Mouse (Mus musculus): ENCODE results near the gene Acss3. TPM values are rescaled to one million over a fixed set of nuclear protein-coding genes. Genes with fewer than 3 reads are reported as not detected.

Acss3 gene
- polyA plus RNA-seq, 1 experiment from 2014 or later, result 3.6 TPM

DNA sequence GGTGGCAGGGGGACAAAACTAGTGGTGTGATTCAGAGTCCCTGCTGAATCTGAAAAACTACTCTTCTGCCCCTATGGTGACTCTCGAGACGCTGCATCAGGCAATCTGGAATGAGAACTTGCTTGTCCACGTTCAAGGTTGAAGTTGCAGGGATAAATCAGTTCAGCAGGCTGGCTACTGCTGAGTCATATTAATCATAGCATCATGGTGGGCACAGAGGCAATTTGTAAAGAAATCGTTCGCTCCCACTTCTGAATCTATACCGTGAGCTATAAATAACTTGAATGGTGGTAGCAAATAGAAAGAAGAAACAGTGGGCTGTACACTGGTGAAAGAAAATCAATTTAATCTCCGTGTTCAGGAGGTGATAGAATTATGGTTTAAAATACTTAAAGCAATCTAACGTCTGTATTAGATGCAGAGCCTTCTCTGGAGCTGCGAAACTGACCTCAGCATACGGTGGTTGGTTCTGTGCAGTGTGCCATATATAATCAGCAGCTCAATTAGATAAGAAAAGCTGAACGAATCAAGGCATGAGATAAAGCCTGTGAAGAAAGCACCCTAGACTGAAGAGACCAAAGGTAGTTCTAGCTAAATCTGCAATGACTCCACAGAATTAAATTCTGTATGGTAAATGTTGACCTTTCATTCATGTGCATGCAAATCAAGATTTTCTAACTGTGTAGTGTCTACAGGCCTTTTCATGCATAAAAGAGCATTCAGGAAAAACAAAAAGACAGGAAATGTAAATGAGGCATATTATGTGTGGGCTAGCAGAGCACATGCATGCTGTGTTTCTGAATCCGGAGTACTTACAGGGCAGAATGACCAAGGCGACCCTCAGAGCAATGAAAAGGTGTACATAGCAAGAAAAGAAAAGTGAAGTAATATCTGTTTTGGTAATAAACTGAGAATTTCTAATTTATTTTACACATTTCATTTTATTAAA is 148.0 kb downstream of the Acss3 start:
- H3K4me2 ChIP-seq (ENCODE audit: low read depth, severe bottlenecking), result no peak overlapping the region
- H3K4me1 ChIP-seq (ENCODE audit: control insufficient read depth, insufficient read depth, low read length), result no peaks in the 10 kb centered on the region
- WGBS, result 81% methylated on average over 13 of the region's 13 CpGs
- DNase-seq (ENCODE audit: low spot score) (no peak), ATAC-seq (ENCODE audit: insufficient number of reproducible peaks, low FRiP score, low TSS enrichment, low read depth) (no peak)
- no peaks in the 10 kb centered on the region for H3K36me3 ChIP-seq (ENCODE audit: control insufficient read depth, insufficient read depth, low read length)
- H3K9ac ChIP-seq (ENCODE audit: low read length), result no peak overlapping the region
- H3K4me3 ChIP-seq (ENCODE audit: low read depth, low read length), result no peak overlapping the region
- no peaks in the 10 kb centered on the region for H3K9me3 ChIP-seq (ENCODE audit: control insufficient read depth, low read length)
- H3K27ac ChIP-seq (replicated peaks; ENCODE audit: low read depth, low read length), result no peak overlapping the region
- H3K27me3 ChIP-seq (ENCODE audit: control insufficient read depth, insufficient read depth, low read length), result no peaks in the 10 kb centered on the region

DNA sequence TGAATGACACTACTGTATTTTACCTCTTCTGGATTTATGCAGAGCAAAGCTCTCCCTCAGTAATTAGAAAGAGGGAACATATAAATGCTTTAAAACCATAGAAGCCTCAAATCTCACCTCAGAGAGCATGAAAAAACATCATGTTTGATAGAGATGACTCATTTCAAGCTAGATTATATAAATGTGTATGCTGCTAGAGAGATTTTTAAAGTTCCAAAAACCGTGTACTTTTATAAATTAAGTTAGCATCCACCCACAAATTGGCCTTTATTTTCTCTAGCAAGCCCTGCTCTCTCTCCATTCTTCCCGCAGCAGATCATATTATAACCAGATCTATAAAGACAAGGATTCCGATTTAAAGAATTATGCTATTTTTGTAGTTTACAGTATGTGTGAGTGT is 164.4 kb downstream of the Acss3 start:
- DNase-seq (ENCODE audit: low spot score) (no peak), ATAC-seq (ENCODE audit: insufficient number of reproducible peaks, low FRiP score, low TSS enrichment, low read depth) (no peak)
- H3K27me3 ChIP-seq (ENCODE audit: control insufficient read depth, insufficient read depth, low read length), result no peaks in the 10 kb centered on the region
- no peak overlapping the region for H3K9ac ChIP-seq (ENCODE audit: low read length)
- no peak overlapping the region for H3K27ac ChIP-seq (replicated peaks; ENCODE audit: low read depth, low read length)
- H3K4me2 ChIP-seq (ENCODE audit: low read depth, severe bottlenecking), result no peak overlapping the region
- no peak overlapping the region for H3K4me3 ChIP-seq (ENCODE audit: low read depth, low read length)
- 84% methylated on average over 3 of the region's 3 CpGs for WGBS
- H3K4me1 ChIP-seq (ENCODE audit: control insufficient read depth, insufficient read depth, low read length), result no peaks in the 10 kb centered on the region
- no peaks in the 10 kb centered on the region for H3K36me3 ChIP-seq (ENCODE audit: control insufficient read depth, insufficient read depth, low read length)
- no peaks in the 10 kb centered on the region for H3K9me3 ChIP-seq (ENCODE audit: control insufficient read depth, low read length)

DNA sequence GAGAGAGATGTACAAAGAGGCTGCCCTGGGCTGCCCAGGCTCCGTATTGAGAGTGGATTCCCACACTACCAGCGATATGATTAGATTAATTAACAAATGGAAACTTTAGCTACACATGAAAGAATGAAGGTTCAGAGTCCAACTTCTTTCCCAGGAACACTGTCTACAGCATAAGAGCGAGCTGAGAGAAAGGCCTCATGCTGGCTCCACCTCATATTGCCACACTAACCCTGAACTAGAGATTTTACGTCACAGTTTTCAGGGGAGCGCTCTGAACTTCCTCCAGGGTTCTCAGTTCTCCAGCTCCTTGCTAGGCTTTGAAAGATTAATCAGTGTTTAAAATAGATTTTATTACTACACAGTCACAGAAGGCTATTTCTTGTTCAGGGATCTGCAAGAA is 182.1 kb downstream of the Acss3 start:
- Histone ChIP-seq H3K27me3 (ENCODE audit: control insufficient read depth, insufficient read depth, low read length) (no peaks in the 10 kb centered on the region), H3K4me2 (ENCODE audit: low read depth, severe bottlenecking) (no peak overlapping the region), H3K4me1 (ENCODE audit: control insufficient read depth, insufficient read depth, low read length) (no peaks in the 10 kb centered on the region), H3K9me3 (ENCODE audit: control insufficient read depth, low read length) (no peaks in the 10 kb centered on the region), H3K27ac (replicated peaks; ENCODE audit: low read depth, low read length) (no peak overlapping the region), H3K36me3 (ENCODE audit: control insufficient read depth, insufficient read depth, low read length) (no peaks in the 10 kb centered on the region), H3K4me3 (ENCODE audit: low read depth, low read length) (no peak overlapping the region), H3K9ac (ENCODE audit: low read length) (no peak overlapping the region)
- ATAC-seq (ENCODE audit: insufficient number of reproducible peaks, low FRiP score, low TSS enrichment, low read depth), result no peak
- DNase-seq (ENCODE audit: low spot score), result no peak
- 76% methylated on average over 5 of the region's 5 CpGs for WGBS

DNA sequence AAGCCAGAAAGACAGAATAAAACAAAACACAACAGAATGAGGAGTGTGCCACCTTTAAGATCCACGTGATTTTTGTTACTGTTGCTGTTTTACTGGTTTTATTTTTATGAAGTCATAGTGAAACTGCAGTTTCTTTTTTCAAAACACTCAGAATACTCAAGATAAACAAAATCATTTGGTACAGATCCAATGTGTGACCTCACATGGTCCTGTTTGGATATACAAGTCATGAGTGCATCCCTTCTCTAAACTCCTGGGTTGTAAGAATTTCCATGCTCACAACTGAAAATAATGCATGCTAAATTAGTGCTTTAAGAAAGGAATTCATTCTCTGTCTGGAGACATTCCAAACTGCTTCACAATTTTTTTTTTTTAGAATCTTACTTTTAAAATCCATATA is 184.0 kb downstream of the Acss3 start:
- Histone ChIP-seq H3K9ac (ENCODE audit: low read length) (no peak overlapping the region), H3K4me2 (ENCODE audit: low read depth, severe bottlenecking) (no peak overlapping the region), H3K9me3 (ENCODE audit: control insufficient read depth, low read length) (no peaks in the 10 kb centered on the region), H3K36me3 (ENCODE audit: control insufficient read depth, insufficient read depth, low read length) (no peaks in the 10 kb centered on the region), H3K27ac (replicated peaks; ENCODE audit: low read depth, low read length) (no peak overlapping the region), H3K4me1 (ENCODE audit: control insufficient read depth, insufficient read depth, low read length) (no peaks in the 10 kb centered on the region), H3K27me3 (ENCODE audit: control insufficient read depth, insufficient read depth, low read length) (no peaks in the 10 kb centered on the region), H3K4me3 (ENCODE audit: low read depth, low read length) (no peak overlapping the region)
- DNase-seq (ENCODE audit: low spot score), result no peak
- WGBS, result 89% methylated on average over 1 of the region's 1 CpGs
- no peak for ATAC-seq (ENCODE audit: insufficient number of reproducible peaks, low FRiP score, low TSS enrichment, low read depth)

DNA sequence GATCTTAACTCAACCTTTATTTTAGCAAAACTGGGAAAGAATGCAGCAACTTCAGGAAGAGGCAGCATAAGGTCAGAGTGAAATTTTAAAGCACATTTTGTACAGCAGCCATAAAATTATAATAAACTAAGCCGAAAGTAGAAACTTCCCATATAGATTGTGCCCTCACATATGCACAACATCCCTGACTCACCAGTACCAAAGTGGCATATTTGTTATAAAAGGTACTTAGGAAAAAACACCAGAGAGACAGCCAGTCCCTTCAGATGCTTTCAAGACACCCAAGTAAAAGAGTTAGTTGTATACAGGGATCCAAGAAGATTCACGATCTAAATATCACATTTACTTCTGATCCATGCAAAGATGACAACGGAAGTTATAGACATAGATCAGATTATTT is 184.6 kb downstream of the Acss3 start:
- DNase-seq (ENCODE audit: low spot score), result no peak
- WGBS, result 86% methylated on average over 3 of the region's 3 CpGs

DNA sequence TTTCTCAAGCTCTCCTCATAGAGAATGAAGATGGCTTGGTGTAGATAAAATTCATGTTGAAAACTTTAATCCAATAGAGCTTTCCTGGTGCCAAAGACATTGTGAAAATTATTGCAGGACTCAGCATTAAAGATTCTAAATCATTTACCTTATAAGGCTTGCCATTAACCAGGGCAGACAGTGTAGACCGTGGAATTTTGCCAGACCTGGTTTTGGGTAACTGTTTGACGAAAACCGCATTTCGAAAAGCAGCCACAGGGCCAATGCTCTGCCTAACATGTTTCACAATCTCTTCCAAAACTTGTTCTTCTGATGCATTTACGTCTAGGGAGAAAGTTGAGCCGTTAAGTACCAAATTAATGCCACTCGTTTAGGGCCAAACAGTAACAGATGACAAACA is 186.5 kb downstream of the Acss3 start:
- no peak for DNase-seq (ENCODE audit: low spot score)
- 73% methylated on average over 7 of the region's 7 CpGs for WGBS

More for the DNA sequence above, 184.6 kb downstream of the Acss3 start:
- Histone ChIP-seq H3K4me2 (ENCODE audit: low read depth, severe bottlenecking) (no peak overlapping the region), H3K27me3 (ENCODE audit: control insufficient read depth, insufficient read depth, low read length) (no peaks in the 10 kb centered on the region), H3K4me1 (ENCODE audit: control insufficient read depth, insufficient read depth, low read length) (no peaks in the 10 kb centered on the region), H3K36me3 (ENCODE audit: control insufficient read depth, insufficient read depth, low read length) (no peaks in the 10 kb centered on the region), H3K27ac (replicated peaks; ENCODE audit: low read depth, low read length) (no peak overlapping the region), H3K9ac (ENCODE audit: low read length) (no peak overlapping the region), H3K4me3 (ENCODE audit: low read depth, low read length) (no peak overlapping the region), H3K9me3 (ENCODE audit: control insufficient read depth, low read length) (no peaks in the 10 kb centered on the region)
- ATAC-seq (ENCODE audit: insufficient number of reproducible peaks, low FRiP score, low TSS enrichment, low read depth), result no peak

DNA sequence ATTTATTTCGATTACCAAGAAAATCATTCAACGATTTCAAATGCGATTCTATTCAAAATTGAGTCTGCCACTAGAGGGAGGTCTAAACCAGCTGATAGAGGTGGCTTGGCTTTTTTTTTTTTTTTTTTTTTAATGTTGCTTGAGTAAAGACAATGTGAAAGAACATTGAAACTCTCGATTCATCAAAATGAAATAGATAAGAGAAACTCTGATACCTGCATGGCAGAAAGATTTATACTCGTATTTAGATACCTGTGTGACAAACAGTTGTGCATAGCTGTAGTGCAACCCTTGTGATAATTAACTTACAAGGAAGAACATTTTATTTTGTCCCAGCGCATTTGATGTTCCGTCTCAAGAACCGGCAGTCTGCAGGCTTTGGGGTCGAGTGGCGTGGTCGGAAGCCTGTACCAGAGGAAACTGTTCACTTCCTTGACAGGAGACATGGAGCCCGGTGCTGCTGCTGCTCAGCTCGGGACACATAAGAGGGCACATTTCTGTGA is 190.8 kb downstream of the Acss3 start:
- H3K27ac ChIP-seq (replicated peaks; ENCODE audit: low read depth, low read length), result no peak overlapping the region
- DNase-seq (ENCODE audit: low spot score) (no peak), ATAC-seq (ENCODE audit: insufficient number of reproducible peaks, low FRiP score, low TSS enrichment, low read depth) (no peak)
- no peaks in the 10 kb centered on the region for H3K4me1 ChIP-seq (ENCODE audit: control insufficient read depth, insufficient read depth, low read length)
- H3K9me3 ChIP-seq (ENCODE audit: control insufficient read depth, low read length), result no peaks in the 10 kb centered on the region
- 49% methylated on average over 13 of the region's 13 CpGs for WGBS
- no peak overlapping the region for H3K9ac ChIP-seq (ENCODE audit: low read length)
- no peaks in the 10 kb centered on the region for H3K27me3 ChIP-seq (ENCODE audit: control insufficient read depth, insufficient read depth, low read length)
- no peaks in the 10 kb centered on the region for H3K36me3 ChIP-seq (ENCODE audit: control insufficient read depth, insufficient read depth, low read length)
- 0 out of 2 replicates have a peak overlapping the region, but pooled peaks have one; percentile 1 for H3K4me2 ChIP-seq (ENCODE audit: low read depth, severe bottlenecking)
- no peak overlapping the region for H3K4me3 ChIP-seq (ENCODE audit: low read depth, low read length)

More for the DNA sequence above, 186.5 kb downstream of the Acss3 start:
- no peaks in the 10 kb centered on the region for H3K4me1 ChIP-seq (ENCODE audit: control insufficient read depth, insufficient read depth, low read length)
- H3K9me3 ChIP-seq (ENCODE audit: control insufficient read depth, low read length), result no peaks in the 10 kb centered on the region
- H3K4me2 ChIP-seq (ENCODE audit: low read depth, severe bottlenecking), result no peak overlapping the region
- H3K27me3 ChIP-seq (ENCODE audit: control insufficient read depth, insufficient read depth, low read length), result no peaks in the 10 kb centered on the region
- H3K27ac ChIP-seq (replicated peaks; ENCODE audit: low read depth, low read length), result no peak overlapping the region
- no peak for ATAC-seq (ENCODE audit: insufficient number of reproducible peaks, low FRiP score, low TSS enrichment, low read depth)
- H3K4me3 ChIP-seq (ENCODE audit: low read depth, low read length), result no peak overlapping the region
- H3K9ac ChIP-seq (ENCODE audit: low read length), result no peak overlapping the region
- H3K36me3 ChIP-seq (ENCODE audit: control insufficient read depth, insufficient read depth, low read length), result no peaks in the 10 kb centered on the region

DNA sequence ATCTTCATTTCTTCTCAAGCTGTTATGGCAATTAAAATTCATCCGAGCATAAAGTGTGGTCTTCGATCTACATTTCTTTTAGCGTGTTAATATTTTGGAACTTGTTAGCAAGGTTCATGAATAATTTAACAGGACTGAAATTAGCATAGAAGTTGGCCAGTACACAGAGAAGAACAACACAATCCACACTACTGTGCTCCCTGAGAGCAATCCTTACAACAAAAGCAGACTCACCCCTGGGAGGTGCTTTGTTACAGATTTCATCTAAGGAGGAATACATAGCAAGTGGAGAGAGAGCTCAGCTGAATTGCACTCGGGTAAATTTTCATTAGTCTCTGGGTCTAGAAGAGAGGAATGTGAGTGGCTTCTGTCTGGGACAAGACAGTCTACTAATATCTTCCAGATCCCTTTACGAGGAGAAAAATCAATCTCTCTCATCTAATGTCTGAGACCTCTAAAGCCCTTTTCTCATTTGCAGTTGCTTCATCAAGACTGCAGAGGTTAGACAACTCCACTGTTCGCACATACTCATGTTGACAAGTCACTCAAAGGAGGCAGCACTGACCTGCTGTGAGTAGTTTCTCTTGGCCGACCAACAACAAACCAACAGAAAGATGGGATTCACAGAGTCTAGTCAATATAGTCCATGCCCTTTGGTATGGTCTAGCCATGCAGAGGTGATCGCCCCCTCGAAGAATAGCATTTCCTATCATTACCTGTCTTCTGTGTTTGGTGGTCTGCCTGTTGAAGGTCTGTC is 194.7 kb downstream of the Acss3 start:
- DNase-seq (ENCODE audit: low spot score), result no peak
- Histone ChIP-seq H3K36me3 (ENCODE audit: control insufficient read depth, insufficient read depth, low read length) (no peaks in the 10 kb centered on the region), H3K27me3 (ENCODE audit: control insufficient read depth, insufficient read depth, low read length) (no peaks in the 10 kb centered on the region), H3K9me3 (ENCODE audit: control insufficient read depth, low read length) (no peaks in the 10 kb centered on the region), H3K9ac (ENCODE audit: low read length) (no peak overlapping the region), H3K27ac (replicated peaks; ENCODE audit: low read depth, low read length) (no peak overlapping the region), H3K4me3 (ENCODE audit: low read depth, low read length) (no peak overlapping the region), H3K4me2 (ENCODE audit: low read depth, severe bottlenecking) (no peak overlapping the region), H3K4me1 (ENCODE audit: control insufficient read depth, insufficient read depth, low read length) (no peaks in the 10 kb centered on the region)
- no peak for ATAC-seq (ENCODE audit: insufficient number of reproducible peaks, low FRiP score, low TSS enrichment, low read depth)
- 75% methylated on average over 9 of the region's 9 CpGs for WGBS

Measured in limb, embryonic 11.5 days (tissue).